Comparison of ENCODE assay signal across 12 mouse cellular contexts in the genomic region with DNA sequence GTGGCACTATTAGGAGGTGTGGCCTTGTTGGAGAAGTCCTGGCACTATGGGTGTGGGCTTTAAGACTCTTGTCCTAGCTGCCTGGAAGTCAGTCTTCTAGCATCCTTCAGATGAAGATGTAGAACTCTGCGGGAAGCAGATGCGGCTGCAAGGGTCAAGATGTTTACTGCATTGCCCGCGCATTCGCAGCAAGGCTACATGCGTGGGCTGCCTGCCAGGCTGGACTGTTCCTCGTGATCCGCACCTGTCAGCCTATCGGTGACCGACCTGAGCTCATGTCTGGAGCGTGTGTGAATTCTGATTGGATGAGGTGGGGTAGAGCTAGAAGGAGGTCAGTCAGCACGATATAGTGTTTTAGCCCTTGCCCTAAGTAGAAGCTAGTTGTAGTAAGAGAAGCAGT. TPM values are rescaled to one million over a fixed set of nuclear protein-coding genes. Genes with fewer than 3 reads are reported as not detected.
"Had no signal": no experiment of that assay in that cellular context is flagged by ENCODE, and none has a peak within 500 bp of the region (broad histone marks: within the 10 kb centered on the region; RNA-seq: fewer than 3 reads in every experiment).

No protein-coding gene starts in this region.

- H3K4me2 ChIP-seq: kidney, embryonic 15.5 days; limb, embryonic 13.5 days had no signal

- H3K27ac ChIP-seq: kidney, embryonic 15.5 days; limb, embryonic 13.5 days; liver, embryonic 14.5 days; stomach, postnatal 0 days had no signal

- DNase-seq: kidney, postnatal 14 days; left cerebral cortex, postnatal 4 days; lung, adult 18-20 months; midbrain, embryonic 14.5 days; right cerebral cortex, adult 18-20 months; right cerebral cortex, postnatal 25 days; thymus, postnatal 4 days had no signal

- H3K27me3 ChIP-seq: kidney, embryonic 15.5 days; limb, embryonic 13.5 days had no signal

- H3K9me3 ChIP-seq: kidney, embryonic 15.5 days; limb, embryonic 13.5 days had no signal

- H3K4me3 ChIP-seq: kidney, embryonic 15.5 days; limb, embryonic 13.5 days; myocyte had no signal

- H3K9ac ChIP-seq: kidney, embryonic 15.5 days; limb, embryonic 13.5 days; liver, embryonic 14.5 days had no signal

RNA-seq across cellular contexts. Expression of gene Selplg, which starts 31.6 kb away (rescaled TPM):
- polyA plus RNA-seq: myocyte had no signal
